Mouse (Mus musculus) embryonic stem cell, embryonic (primary cell): ENCODE measurements at regions not wholly inside any gene's neighbourhood (a gene's known extent, or its start where the extent isn't known, plus 50 kb on each side); places are given as distances from the start of the nearest gene placed in this dataset.
"Not testable (repeated sequence)": the region's sequence is repeated elsewhere in the genome, so short reads cannot be mapped to it uniquely, and the experiment has no call there.

Experiments used
- CTCF ChIA-PET, 4 experiments: fragments of 300-600 bp in 2 of 4; fragments of 350-600 bp in 2 of 4; sonication (Branson Sonifier 250); formaldehyde crosslinking; loops; one replicate each; lab custom pipeline; 2022; ENCODE audit warnings: inconsistent platforms in 2 of 4; lab: Charles Lee
- POLR2A ChIA-PET, 4 experiments: fragments of 300-600 bp in 2 of 4; fragments of 350-600 bp in 2 of 4; sonication (Branson Sonifier 250); formaldehyde crosslinking; loops; one replicate each; lab custom pipeline; 2022; ENCODE audit warnings: antibody characterized with exemption in 4 of 4, inconsistent platforms in 1 of 4; lab: Charles Lee

DNA sequence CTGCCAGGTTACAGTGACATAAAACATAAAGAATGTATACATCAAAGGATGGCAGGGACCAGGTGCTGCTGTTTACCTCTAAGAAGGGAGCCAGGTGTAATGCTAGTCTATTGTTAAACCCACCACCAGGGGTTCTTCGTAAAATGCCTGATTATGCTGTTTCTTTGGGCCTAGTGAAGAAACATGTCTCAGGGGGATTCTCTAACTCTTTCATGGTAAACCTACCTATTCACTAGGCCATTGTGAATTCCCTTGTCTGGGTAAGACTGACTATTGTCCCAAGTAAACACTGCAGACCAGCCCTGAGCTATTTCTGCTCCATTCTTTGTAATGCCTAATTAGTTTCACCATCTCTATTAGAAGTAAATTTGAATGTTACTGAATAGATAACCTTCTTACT, 194.3 kb upstream of the Tmem47 start:
- CTCF ChIA-PET, result not testable (repeated sequence)
- POLR2A ChIA-PET, result interaction anchor here in 1 of 4 experiments (0.8 kb wide), 1 partner anchor 11 kb away, joined by 3 read pairs; no protein-coding TSS in a partner anchor

DNA sequence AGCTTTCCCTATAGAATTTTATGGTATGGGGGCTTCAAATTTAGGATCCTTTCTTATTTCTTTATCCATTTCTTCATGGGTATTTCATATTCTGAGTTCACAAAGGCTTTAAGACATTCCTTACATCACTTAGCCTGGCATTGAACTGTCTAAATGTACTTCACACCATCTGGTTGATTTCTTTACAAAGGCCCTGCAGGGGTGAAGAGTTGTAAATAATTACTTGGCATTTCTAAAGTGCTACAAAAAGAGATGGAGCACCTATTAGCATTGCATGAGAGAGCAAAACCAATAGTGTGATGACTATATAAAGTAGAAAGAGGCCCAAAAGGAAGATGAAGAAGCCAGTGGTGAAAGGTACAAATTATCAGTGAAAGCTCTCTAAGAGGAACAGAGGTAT, 169.0 kb upstream of the Tmem47 start:
- ChIA-PET CTCF (no interaction called here), POLR2A (no interaction called here)

DNA sequence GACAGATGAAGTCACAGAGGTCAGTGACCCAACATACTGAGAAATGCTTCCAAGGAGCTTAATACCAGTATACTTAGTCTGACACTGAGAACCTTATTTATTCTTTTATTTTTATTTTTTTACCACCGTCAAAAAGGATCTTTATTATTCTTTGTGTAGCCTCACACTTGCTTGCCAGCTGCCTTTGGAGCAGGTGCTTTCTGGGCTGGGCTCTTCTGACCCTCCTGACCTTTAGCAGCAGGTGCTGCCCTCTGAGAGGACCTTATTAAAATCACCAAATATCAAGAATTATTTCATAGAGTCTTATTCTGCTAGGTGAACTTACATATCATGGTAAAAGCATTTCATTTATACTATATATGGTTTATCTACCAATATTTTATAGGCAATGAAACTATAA, 137.8 kb upstream of the Tmem47 start:
- POLR2A ChIA-PET, result no interaction called here
- CTCF ChIA-PET, result no interaction called here
